Mouse (Mus musculus) telencephalon, adult 2 months (tissue): ENCODE data around the gene Olig2.
"Not testable (repeated sequence)": the region's sequence is repeated elsewhere in the genome, so short reads cannot be mapped to it uniquely, and the experiment has no call there.

Source experiments
- DNase-seq: peaks from one replicate; pipeline ENCODE4 v3.0.0-alpha.2; 2011; ENCODE audit warnings: low read depth, low spot score

Gene Olig2

GRCm38 (mm10) chr16:91226883-91227759, 1.9 kb downstream of the Olig2 start:
- no peak for DNase-seq

- DNase-seq: no peak
These were observed 2.4 kb downstream of the Olig2 start for GRCm38 (mm10) chr16:91227760-91228043.

DNA sequence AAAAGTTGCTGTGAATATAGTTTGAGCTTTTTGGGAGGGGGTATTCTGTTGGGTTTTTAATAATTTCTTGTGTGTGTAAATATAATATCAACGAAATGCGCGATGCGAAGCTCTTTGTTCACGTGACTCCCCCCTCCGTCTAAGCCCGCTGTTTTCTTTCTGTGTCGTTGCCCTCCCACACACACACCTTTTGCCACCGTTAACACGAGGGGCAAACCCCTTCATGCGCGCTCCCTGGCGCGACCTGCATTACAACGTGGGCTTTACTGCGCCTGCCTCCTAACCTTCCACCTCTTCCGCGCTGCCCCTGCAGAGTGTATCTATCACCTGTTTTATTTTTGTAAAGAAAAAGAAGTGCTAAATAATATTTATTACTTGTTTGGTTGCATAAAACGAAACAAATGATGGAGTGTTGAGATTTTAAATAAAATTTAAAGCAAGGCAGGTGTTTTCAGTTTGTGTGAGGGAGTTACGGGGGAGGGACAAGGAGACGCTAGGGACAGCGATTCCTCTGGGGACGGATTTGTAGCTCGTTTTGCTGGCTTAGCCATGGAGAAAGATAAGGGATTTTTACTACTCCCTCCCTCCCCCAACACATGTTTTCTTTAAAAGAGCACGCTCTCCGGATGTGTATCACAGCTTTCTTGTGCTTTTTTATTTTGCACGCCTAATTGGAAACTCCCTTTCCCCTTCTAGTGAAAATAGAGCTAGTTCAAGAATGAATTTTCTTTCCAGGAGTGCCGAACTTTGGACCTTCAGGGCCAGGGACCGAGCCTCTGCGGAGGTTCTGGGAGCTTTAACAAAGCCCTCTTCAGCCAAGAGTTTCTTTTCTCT, 3.2 kb downstream of the Olig2 start:
- DNase-seq: no peak

GRCm38 (mm10) chr16:91229072-91229348, 3.8 kb downstream of the Olig2 start:
- no peak for DNase-seq

DNA sequence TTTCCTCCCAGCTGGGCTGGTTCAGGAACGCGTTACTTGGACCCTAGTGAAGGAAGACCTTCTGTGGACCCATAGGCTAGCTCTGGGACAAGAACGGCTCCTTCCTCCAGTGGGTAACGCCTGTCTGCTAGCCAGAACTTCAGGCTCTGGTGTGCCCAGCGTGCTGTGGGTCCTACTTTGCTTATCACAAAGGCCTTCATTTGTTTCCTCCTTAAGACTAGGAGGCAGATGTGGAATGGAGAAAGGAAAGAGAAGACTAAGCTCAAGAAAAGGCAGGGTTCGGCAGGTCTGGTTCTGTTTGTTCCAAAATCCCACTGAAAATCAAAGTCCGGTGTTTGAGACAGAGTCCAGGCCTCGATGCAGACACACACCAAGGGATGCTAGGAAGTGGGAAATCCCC, 4.4 kb downstream of the Olig2 start:
- DNase-seq: no peak

DNA sequence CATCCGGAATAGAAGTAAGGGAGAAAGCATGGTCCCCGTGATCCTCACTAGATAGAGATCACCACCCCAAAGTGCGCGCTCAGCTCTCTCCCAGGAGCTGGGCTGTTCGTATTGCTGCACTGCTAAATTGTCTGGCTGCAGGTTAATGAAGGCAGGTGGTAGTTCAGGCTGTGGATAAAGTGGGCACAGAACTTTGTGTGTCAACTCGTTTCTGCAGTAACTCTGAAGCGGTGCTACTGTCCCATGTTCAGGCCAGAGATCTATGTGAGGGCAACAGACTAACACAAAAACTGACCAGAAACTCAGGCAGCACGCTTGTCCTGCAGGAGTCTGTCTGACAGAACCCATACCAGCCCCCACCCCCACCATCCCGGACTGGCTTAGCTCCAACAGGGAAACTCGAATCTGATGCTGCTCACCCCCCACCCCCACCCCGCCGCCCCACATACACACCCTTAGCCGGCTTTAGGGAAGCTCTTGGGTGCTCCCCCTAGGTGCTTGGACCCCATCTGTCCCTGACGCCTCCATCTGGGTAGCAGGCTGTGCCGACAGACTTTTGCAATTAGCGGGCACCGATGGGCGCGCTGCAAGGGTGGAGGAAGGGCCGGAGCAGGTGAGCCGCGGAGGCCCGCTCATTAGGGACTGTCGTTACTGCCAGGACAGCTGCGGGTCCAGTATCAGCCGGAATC, 6.7 kb downstream of the Olig2 start:
- no peak for DNase-seq

DNA sequence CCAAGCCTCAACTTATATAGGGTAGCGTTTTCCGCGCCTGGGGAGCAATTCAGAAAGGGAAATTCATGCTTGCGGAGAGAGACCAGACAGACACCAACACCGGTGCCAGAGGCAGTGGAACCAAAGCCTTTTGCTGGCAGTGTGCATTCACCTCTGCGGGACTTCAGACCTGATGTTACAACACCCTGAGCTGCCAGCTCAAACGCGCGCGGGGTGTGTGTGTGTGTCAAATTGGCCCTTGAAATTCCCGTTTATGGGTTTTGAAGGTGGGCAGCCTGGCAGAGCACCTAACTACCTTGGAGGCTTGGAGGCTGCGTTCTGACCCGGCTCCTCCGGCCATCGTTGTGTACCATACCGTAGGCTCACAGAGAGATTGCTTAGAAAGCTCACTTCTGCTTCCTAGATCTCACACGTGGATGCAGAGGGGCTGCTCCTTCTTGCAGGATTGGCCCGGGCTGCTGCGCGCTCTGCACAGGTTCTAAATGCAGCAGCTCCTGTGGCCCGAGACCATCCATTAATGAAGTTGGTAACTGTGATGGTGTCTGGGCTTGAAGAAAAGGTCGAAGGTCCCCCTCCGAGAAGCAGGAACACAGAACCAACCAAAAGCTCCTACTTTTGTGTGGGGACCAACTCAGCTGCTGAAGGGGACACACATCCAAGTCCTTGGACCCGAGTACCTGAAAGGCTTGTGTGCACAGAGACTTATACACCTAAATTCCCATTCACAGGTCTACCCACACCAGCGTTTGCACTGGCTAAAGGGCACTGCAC, 7.4 kb downstream of the Olig2 start:
- no peak for DNase-seq

DNA sequence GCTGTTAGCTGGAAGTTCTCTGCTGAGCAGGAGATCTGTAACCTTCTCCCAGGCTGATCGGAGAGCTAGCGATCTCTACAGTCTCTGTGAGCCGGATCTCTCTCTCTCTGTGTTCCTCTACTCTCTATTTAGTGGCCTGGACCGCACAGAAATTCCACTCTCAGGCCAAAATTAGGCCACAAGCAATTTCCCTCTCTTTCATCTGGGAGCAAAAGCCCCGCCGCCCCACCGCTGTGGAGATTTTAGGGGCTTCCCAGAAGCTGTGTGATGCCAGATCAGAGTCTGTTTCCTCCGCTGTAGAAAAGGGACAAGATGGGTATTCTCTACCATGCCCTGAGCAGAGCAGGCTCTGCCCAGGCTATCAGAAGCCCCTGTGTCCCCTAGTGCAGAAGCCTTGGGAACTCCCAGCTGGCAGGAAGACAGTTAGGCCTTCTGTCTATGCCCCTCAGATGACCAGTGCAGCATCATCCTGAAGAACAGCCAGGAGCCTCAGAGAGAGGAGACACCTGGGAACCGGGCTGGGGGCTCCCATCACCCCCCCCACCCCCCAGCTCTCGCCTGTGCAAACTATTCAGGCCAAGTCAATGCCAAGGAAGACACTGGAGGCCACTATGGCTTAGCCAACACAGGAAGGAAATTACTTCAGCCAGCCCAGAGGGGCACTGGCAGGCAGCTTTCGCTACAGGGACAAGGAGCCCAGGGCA, 8.1 kb downstream of the Olig2 start:
- DNase-seq: no peak

GRCm38 (mm10) chr16:91239024-91239423, 13.8 kb downstream of the Olig2 start:
- no peak for DNase-seq

DNA sequence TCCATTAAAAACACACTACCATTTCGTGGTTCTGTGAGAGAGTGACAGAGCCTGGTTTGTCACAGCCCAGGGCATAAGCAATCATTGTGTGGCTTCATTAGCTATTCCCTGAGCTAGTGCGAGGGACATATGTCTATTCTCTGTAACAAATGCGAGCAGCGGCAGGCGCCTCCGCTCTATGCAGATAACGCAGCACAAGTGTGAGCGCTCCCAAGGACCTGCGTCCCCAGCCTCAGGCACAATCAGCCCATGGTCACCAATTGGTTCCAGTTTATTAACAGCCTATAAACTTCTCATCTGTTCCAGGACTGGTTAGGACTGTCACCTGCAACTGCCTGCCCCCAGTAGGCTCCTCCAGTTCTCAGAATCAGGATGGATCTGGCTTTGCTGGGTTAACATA, 21.0 kb downstream of the Olig2 start:
- no peak for DNase-seq

- not testable (repeated sequence) for DNase-seq
These were observed 30.3 kb downstream of the Olig2 start for GRCm38 (mm10) chr16:91255419-91256164.

- DNase-seq: no peak
These were observed 33.7 kb downstream of the Olig2 start for GRCm38 (mm10) chr16:91258956-91259355.

DNA sequence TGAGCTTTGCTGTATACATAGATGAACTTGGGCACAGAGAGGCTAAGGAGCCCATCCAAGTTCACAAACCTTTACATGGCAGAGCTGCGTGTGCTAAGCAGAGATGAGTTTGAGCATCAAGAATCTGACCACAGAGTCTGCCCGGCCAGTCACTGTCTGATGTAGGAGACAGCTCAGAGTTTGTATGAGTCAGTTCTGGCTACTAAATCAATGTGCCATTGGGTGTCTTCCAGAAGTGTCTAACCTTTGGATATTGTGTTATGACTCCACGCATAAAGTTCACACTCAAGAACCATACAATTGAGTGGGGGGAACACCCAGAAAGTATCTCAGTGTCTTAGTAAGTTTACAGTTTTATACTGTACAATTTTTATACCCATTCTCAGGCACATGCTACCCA, 35.6 kb downstream of the Olig2 start:
- DNase-seq: no peak

GRCm38 (mm10) chr16:91262467-91263220, 37.4 kb downstream of the Olig2 start:
- DNase-seq: no peak

DNA sequence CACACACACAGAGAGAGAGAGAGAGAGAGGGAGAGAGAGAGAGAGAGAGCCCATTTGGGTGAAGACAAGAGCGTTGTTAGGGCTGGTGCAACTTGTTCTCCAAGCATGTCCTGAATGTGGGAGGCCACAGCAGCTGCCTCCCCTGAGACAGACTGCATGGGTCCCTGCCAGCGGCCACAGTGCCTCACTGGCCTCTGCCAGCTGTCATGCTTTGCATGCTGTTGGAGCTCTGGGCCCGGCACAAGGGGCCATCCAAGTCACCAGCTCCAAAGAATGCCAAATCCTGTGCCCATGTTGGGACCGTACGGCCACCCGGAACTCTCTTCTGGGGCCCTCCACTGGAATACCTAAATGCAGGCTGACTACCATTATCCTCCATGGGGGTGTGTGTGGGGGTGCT, 40.7 kb downstream of the Olig2 start:
- DNase-seq: no peak

- no peak for DNase-seq
These were observed 43.6 kb downstream of the Olig2 start for GRCm38 (mm10) chr16:91268724-91269452.

DNA sequence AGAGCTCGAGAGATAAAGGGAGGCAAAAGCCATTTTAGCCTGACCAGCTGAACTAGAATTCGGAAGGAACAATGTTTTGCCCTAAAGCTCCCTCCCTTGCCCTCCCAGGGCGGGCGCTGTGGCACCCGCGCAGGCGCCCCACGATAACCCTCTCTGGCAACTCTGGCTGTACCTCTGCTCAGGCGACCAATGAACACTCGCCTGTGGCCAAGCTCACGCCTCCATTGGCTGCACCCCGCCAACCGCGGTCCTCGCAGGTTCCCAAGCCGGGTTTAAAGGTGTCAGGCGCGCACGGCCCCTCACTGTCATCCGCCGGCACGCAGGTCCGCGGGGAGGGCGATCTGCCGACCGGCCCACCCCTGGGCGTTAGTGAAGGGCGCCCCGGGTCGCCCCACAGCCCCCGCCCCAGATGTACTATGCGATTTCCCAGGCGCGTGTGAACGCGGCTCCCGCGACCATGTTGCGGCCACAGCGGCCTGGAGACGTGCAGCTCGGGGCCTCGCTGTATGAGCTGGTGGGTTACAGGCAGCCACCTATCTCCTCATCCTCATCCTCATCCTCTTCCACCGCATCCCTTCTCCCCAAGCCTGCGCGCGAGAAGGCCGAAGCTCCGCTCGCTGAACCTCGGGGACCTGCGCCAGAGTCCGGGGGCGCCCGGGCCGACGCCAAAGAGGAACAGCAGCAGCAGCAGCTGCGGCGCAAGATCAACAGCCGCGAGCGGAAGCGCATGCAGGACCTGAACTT, 44.4 kb downstream of the Olig2 start, which contains the start of gene Olig1:
Olig1 (plus strand) TSS at position 305 of the 744 bp plus-strand sequence.
- peak; percentile 77 for DNase-seq
